Mouse (Mus musculus): ENCODE data around the gene Pdcd1lg2.
A peak's percentile ranks its signal among the peaks of the same experiment; 100 is the strongest.
"Not testable (repeated sequence)": the region's sequence is repeated elsewhere in the genome, so short reads cannot be mapped to it uniquely, and the experiment has no call there.

Gene Pdcd1lg2

DNA sequence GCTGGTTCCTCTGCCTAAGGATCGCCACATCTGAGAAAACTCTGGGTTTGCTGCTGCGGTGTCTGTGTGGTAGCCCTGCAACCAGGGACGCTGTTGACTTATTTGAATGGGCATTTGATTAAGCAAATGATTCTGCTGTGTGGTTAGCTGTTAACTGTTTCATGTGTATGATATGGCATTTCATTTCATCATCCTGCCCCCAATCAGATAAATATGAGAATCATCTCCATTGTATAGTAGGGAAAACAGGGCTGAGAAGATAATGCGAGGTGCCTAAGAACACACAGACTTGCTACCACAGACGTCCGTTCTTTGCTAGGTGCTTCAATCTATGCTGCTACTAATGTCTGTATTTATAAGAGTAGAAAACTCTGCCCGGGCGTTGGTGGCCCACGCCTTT lies 26.3 kb upstream of the Pdcd1lg2 start:
- no peak for DNase-seq

DNA sequence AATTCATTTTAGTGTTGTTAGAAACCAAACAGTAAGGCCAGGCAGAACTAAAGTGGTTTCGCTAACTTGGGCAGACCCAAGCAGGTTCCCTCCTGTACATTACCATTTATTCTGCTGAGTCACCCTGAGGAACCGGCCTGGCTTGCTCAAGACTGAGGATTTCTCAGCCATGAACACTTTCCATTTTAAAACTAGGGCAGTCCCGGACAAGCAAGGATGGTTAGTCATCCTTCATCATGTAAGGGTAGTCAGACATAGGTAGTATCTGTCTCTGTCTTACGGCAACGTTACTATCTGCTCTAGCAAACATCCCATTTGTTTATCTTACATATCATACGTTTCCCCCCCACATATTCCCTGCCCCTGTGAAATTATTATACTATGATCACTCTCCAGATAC lies 25.7 kb upstream of the Pdcd1lg2 start:
- DNase-seq: no peak

DNA sequence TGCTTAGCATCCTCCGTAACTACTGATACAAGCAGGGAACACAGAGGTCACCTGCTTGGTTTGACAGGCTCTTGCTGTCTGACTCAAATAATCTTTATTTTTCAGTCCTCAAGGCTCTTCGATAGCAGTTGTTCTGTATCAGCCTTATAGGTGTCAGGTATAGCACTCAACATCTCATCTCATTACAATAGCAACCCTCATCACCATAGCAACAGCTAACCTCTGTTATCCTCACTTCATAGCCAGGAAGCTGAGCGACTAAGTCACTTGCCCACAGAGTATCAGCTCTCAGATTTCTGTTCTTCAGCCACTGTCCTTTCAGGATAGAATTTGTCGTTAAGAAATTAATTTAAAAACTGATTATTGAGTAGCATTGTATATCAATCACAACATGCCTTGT lies 24.9 kb upstream of the Pdcd1lg2 start:
- DNase-seq: no peak

DNA sequence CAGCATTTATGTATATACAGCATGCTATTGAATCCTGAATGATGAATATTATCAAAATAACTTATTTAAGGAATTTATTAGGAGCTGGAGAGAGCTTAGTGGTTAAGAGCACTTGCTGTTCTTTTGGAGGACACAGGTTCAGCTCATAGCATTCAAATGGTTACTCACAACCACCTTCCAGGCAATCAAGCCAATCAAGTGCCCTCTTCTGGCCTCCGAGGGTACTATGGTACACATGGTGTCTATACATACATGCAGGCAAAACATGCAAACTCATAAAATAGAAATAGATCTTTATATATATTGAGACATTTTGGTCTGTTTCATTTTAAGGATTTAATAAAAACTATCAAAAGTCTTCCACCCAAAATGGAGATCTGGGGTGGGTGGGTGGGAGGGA lies 21.9 kb upstream of the Pdcd1lg2 start:
- DNase-seq: peak; percentile 35 to 58

DNA sequence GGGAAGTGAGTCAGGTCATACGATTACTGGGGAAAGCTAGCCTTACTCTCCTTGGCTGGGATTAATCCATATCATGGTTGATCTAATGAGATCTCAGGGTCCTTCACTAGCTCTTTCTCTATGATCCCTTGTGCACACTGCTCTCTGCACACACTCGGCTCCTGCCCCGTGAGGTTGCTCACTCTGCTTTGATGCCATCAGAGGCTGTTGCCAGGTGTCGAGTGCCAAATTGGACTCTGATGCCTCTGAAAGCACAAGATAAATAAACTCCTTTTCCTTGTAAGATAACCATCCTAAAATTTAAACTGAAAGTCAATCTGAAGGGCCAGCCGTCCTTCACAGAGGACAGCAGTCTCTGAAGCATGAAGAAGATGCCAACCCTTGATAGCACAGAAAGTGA lies 20.2 kb upstream of the Pdcd1lg2 start:
- no peak for DNase-seq

DNA sequence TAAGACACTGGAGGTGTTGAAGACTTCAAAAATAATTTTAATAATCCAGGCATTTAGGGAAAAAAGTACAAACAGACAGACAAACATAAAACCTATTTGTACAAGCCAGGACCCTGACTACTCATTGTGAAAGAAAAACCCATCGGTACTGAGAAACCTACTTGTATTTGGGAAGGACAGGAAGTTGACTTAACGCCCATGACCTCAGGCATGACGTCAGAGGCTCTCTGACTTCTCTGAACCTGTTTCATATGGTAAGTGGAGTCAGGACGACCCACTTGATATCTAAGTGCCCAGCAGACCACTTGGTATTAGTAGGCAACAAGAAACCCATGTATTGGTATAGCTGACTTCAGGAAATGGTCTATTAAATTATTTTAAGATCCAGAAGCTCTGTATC lies 19.4 kb upstream of the Pdcd1lg2 start:
- peak; percentile 47 to 52 for DNase-seq

DNA sequence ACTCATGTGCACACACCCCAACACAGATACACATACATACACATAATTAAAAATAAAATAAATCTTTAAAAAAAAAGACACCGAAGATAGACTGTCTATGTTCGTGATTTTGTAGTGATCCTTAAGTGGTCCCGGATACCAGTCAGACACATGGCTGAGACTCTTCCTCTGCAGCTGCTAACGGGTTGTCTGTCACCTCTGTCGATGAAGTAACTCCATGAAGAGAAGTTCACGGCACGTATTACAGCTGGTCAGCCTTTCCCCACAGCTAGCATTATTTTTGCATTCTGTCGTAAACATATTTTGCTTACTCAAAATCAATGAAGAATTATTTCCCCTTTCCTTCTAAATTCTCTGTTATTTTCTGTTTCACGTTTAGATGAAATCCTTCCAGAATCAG lies 17.4 kb upstream of the Pdcd1lg2 start:
- DNase-seq: no peak

DNA sequence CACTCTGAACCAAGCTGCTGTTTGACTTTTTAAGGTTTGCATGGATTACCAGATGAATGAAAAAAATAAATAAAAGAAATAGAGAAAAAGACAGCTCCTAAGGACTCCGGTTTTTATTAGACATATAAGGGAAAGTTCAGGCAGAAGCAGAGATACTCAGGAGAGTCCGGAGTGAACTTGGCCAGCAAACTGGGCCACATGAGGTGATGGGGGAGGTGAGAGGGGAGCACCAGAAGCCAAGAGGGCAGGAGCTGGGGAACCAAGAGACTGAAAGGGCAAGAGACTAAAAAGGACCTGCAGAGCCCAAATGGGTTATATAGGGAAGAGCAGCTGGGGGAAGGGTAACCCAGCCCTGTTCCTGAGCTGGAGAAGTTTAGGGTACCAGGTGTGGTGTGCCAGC lies 16.0 kb upstream of the Pdcd1lg2 start:
- DNase-seq: no peak

DNA sequence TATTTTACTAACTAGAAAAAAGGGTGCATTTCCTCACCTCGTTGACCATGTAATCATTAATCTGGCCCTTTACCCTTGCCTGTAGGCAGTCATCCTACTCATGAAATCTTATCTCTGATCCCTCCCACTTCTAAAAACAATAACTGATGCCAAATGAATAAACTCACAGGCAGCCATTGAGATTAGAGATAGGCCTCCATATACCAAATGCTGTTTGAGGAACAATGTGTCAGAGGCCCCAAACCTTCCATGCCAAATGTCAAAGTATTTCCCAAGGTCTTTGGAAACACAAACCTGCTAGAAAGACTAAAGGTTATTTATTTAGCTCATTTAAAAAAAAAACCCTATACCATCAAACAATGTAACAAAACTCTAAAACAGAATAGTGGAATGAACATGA lies 14.4 kb upstream of the Pdcd1lg2 start:
- no peak for DNase-seq

DNA sequence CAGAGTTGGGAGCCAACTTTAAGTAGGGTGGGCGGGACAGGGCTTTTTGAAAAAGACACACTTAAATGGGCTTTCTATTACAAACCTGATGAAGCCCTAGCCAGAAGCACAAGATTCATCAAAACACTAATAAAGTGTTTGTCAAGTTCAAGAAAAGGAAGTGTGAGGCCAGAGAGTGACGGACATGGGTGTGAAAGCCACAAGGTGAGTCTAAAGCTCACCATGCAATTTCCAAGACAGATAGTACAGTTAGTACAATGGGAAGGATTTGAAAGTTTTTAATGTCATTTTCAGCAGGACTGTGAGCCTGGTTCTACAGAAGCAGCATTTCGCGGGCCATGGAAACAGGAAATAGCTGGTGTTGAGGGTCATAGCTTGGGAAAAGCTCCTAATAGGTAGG lies 10.9 kb upstream of the Pdcd1lg2 start:
- DNase-seq: no peak

DNA sequence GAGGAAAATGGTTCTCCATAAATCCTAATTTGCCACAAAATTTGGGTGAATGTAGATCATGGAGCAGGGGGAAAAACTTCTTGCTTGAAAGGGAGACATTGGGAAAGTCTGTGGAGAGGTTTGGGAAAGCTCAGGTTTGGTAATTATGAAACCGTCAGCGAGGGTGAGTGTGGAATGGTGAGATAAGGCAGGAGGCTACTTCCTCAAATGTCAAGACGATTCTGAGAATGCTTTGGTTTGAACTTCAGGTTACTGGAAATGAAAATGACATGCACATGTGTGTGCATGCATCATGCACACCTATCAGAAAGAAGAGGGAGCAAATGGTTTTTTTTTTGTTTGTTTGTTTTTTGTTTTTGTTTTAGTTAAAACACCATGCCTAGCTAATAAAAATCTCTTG lies 10.3 kb upstream of the Pdcd1lg2 start:
- DNase-seq: no peak

DNA sequence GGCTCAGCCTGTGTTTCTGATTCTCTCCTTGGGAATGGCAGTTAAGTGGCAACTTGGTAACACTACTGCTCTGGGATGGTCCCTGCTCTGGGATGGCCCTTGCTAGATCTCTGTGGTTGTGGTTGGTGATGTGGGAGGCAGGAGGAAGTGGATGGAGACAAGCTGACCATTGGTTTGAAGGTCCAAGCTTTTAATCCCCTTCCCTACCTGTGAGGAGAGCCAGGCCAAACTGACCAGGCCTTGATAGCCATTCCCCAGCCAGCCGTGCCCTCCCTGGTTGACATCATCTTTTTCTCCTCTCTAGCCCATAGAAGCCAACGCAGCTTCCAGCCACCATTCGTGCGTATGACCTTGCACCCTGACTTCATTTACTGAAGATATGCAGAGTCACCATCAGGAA lies 8.1 kb upstream of the Pdcd1lg2 start:
- no peak for DNase-seq

DNA sequence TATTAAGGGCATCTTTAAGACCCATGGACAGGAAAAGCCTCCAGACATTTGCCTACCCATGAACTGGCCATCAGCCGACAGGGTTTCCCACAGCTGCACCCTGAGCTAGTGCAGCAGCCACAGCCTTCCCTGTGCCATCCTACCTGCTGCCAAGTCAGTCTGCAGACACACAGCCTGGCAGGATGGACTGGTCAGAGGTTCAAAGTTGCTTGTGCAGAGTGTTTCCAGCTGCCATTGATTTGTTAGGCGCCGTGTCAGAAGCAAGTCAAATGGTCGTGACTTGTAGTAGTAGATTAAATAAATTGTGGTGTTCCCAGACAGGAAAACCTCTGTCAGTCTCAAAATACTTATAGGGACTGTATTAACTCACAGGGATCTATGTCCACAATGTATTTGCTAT lies 7.5 kb upstream of the Pdcd1lg2 start:
- DNase-seq: no peak

DNA sequence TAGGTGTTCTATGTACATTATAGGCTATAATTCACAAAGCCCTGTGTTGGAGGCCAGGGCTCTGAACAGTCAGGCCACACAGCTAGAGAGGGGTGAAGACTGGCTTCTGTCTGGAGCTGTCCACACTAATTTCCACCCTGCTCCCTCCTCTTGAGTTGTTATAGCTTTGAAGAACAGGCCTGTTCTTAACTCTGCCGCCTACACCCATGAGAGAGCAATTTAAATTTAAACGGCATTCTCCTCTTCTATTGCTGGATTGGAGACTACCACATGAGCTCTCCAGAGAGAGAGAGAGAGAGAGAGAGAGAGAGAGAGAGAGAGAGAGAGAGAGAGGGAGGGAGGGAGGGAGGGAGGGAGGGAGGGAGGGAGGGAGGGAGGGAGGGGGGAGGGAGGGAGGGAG lies 5.3 kb upstream of the Pdcd1lg2 start:
- DNase-seq: no peak

DNA sequence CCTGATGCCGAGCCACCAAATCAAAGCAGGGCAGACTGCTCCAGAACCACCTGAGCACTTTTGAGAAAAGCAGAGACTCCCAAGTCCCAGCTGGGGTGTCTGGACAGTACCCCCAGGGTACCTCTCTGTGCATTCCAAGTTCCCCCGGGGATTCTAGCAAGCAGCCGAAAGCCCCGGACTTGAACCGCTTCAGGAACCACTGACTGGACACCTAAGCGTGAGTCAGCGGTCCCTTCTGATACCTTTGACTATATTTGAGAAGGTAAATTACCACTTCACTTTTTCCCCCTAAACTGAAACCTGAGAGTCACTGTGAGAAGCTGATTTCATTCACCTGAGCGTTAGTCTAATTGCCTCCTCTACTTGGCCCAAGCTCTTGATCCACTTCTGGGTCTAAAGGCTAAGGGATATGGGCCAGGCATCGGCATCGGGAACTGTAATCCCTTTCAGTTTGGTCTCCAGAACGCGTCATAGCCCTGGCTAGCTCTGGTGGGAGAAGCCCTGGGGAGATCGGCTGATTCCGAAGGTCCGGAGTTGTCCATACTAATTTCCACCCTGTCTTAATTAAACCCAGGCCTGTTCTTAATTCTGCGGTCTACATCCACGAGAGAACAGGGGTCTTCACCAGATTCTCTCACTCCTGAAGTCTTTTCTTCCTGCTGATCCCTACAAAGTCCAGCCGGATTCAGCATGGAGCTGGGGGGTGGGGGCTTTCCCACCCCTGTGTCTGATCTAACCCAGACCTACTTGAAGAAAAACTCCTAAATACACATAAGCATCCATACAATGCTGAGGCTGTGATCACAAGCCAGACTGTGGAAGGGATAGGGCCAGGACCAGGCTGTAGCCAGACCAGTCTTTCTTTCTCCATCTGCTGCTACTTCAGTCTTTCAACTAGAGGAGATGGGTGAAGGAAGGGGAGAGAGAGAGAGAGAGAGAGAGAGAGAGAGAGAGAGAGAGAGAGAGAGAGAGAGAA lies 4.4 kb upstream of the Pdcd1lg2 start:
- no peak for DNase-seq

DNA sequence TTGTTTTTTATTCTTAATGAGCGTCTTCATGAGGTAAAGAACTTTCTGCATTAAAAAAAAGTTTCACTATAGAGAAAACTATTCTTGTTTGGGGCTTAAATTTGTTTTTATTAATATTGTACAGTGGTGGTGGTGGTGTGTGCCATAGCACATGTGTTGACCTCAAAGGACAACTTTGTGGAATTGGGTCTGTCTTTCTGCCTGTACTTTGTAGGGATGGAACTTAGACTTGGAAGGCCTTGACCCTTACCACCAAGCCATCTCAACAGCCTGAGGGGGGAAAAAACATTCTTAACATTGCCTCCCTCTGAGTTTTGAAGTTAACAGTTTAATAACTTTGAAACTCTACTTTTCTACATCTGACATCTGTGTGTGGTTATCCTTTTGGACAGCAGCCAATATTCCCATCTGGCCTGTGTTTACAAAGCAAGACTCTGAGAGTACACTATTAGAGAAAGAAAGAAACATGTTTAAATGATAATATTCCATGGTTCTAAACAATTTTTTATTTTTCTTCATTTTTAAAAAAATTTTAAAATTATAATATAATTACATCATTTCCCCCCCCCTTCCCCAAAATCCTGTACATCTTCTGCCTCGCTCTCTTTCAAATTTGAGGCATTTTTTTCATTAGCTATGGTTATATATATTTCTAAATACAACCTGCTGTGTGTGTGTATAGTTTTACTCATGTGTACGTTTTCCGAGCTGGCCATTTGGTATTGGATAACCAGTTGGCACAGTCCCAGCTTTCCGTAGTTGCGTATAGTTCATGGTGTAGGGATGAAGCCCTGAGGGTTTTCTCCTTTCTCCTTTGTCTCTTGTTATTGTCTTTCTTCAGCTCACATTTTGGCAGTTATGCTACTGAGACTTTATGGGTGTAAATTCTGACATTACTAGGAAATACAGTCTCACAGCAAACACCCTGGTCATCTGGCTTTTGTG lies 2.0 kb downstream of the Pdcd1lg2 start:
- no peak for DNase-seq

DNA sequence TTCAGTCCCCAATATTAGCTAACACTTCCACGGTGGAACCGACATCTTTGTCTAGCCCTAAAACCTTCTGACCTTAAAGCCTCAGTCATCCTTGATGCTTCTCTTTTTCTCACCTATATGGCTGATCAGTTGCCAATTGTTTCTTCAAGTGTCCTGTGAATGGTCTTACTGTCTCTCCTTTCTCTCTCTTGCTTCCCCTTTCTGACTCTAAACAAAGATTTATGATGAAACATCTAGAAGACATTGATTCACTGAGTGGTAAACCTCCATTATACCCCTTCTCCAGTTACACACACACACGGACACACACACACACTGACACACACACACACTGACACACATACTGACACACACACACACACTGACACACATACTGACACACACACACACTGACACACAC lies 3.8 kb downstream of the Pdcd1lg2 start:
- no peak for DNase-seq

DNA sequence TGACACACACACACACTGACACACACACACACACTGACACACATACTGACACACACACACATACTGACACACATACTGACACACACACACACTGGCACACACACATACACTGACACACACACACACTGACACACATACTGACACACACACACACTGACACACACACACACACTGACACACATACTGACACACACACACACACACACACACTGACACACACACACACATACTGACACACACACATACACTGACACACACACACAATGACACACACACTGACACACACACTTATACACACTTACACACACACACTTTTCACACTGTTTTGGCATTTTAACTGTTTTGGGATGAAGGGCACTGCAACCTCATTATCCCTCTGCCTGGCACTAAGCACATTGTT lies 4.2 kb downstream of the Pdcd1lg2 start:
- DNase-seq: not testable (repeated sequence)

DNA sequence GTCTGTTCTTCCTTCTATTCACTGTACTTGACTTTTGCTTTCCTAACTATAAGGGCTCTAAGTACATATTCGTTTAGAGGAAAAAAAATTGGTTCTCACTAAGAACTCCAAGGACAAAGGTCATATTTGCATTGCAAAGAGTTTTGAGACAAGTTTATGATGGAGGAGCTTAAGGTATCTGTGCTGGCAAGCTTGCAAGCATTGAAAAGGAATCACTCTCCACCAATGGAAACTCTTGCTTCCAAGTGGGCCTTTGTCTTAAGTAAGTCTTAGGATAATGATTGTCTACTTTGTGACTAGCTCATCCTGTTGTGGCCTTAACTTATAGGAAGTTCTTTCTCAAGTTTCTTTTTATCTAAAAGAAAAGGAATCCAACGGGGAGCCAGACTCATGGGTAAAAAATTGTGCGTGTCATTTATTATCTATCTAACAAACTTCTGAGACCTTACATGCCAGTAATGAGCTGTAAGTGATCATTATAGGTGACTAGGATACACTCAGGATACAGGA lies 5.7 kb downstream of the Pdcd1lg2 start:
- no peak for DNase-seq

DNA sequence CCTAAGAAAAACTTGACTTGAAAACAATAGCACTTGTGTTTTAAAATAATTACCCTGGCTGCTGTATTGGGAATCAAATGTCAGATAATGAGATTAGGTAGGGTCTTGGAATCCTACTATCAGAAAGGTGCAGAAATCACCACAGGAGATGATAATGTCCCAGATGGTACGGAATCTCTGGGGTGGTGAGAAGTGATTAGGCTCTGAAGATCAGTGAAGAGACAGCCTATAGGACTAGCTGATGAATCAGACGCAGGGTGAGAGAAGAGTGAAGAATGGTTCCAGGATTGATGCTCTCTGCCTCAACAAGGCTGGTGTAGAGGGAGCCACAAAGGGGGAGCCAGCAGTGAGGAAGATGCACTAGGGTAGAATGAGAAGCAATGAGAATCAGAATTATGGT lies 6.5 kb downstream of the Pdcd1lg2 start:
- DNase-seq: no peak

DNA sequence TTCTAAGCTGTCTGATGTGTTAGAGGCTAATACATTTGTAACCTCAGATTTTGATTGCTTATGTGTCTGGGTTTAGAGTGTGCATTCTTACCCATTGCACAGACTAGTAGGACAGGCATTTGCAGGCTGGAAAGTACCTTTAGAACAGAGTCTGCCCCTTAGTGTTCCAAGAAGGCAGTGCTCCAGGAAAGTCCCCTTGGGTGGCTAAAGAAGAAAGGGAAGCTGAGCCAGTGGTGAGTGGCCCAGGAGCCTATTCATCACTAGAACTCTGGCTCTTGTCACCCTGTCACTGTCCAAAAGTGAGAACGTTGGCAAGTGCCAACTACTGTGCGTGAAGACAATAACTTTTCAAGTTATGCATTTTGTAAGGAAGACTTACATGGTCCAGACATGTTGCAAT lies 7.2 kb downstream of the Pdcd1lg2 start:
- peak; percentile 31 to 38 for DNase-seq

DNA sequence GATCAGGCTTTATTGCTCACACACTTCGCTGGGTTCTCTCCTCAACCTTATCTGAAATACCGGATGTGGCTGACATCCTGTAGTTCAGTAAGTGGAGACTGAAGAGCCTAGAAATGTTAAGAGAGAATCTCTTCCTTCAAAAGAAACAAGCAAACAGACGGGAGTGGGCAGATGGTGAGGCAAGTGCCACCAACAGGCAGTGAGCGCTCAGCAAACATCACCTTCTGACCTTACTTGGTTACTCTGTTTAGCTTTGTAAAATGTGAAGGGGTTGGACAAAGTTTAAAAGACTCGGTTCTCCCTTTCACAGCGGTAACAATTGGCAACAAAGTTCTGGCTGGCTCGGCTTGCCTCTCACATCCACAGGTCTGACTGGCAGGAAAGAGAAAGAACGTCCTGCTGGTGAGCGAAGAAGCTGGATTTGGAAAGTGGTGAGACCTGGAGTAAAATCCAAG lies 8.0 kb downstream of the Pdcd1lg2 start:
- DNase-seq: peak; percentile 52 to 54

DNA sequence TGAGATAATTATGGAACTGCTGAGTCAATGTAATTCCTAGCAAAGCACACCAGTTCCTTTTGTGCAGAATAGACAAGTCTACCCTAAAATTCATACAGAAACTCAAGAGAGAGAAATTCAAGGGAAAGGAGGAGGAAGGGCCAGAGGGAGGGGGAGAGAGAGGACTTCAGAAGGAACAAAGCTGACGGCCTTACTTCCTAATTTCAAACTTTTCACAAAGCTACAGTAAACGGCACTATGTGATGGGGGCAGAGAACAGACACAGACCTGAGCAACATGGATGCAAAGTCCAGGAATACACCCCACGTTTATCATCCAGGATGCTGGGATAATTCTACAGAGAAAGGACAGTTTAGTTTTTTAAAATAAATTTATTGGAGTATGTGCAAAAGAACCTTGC lies 8.8 kb downstream of the Pdcd1lg2 start:
- DNase-seq: no peak

DNA sequence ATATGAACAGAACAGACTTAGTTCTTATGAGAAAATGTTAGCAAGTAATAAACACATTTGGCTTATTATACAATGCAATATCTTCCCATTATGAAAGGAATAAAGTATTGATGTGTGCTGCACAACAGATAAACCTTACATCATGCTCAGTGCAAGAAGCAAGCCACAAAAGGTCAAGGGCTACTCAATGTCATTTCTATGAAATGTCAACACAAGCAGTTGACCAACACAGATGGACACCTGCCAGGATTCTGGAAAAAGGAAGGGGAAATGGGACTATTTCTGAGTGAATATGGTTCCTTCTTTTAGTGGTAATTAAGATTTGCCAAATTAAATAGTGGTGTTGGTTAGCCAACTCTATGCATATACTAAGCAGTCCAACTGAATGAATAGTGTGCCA lies 9.2 kb downstream of the Pdcd1lg2 start:
- no peak for DNase-seq

Measured in B cell, adult 2 months (primary cell).